Mouse (Mus musculus): ENCODE measurements around the gene Tpbpa. TPM values are rescaled to one million over a fixed set of nuclear protein-coding genes. Genes with fewer than 3 reads are reported as not detected.

Tpbpa gene
- total RNA-seq (2023): not detected

DNA sequence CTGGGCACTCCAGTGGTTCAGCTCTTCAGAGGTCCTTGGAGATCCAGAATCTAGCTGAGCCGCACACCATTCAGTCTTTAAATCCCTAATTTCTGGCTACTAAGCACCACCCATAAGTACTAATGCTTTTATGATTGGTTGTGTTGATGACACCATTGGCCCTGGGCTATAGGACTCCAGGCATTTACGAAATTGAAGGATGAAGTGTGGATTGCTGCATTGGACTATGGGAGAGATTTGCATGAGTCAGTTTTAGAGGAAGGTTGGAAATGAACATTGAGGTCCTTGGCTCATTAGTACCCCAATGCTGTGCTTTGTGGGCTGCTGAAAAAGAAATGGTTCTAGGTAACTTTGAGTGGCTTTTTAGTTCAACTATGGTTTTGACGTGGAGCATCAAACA is at the start of gene Tpbpa:
Tpbpa (minus strand) TSS at position 101 of the 400 bp plus-strand sequence.

DNA sequence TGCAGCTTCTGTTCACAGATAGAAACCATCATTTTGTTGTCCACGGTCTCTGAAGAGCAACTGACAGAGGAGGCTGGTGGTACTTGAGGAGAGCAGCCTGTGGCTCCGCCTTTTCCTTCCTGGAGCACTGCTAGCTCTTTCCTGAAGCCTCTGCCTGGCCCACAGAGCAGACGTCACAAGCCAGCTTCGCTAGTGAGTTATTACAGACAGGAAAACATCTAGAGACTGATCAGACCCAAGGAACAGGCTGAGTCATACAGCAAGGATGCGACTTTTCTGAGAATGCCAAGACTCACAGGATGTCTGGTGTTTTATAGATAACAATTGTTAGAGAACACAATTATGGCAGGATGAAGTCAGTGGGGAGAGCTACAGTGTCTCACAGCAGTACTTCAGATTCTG is 5.3 kb downstream of the Tpbpa start, which contains the start of the genes Gm49391 and Ctla2a:
Gm49391 (minus strand) TSS at position 72 of the 402 bp plus-strand sequence.
Ctla2a (minus strand) TSS at position 126 of the 402 bp plus-strand sequence.

DNA sequence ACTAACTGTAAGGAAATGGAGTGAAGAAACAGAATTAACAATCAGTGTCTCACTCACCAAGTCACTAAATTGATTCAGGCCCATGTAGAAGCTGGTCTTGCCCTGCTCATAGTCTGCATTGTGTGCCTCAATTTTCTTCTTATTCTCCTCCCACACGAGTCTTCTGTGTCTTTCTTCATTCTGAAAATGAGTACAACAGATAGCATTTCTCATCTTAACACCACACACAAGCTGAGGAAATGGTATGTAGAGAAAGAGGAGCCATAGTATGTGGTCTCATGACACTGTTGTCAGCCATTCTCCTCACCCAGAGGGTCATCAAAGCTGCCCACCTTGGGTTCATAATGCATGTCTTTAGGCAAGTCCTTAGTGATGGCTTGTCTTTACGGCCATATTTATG is 6.3 kb downstream of the Tpbpa start, which contains the start of gene Gm49393:
Gm49393 (minus strand) TSS at position 101 of the 400 bp plus-strand sequence.

DNA sequence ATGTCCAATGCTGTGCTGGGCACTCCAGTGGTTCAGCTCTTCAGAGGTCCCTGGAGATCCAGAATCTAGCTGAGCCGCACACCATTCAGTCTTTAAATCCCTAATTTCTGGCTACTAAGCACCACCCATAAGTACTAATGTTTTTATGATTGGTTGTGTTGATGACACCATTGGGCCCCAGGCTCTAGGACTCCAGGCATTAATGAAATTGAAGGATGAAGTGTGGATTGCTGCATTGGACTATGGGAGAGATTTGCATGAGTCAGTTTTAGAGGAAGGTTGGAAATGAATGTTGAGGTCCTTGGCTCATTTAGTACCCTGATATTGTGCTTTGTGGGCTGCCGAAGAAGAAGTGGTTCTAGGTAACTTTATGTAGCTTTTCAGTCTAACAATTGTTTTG is 37.0 kb downstream of the Tpbpa start, which contains the start of gene Tpbpb:
Tpbpb (minus strand) TSS at position 101 of the 400 bp plus-strand sequence.

DNA sequence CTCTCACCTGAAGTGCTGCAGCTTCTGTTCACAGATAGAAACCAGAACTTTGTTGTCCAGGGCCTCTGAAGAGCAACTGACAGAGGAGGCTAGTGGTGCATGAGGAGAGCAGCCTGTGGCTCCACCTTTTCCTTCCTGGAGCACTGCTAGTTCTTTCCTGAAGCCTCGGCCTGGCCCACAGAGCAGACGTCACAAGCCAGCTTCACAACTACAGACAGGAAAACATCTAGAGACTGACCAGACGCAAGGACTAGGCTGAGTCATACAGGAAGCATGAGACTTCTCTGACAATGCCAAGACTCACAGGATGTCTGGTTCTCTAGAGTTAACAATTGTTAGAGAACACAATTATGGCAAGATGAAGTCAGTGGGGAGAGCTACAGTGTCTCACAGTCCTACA is 44.5 kb downstream of the Tpbpa start, which contains the start of gene Ctla2b:
Ctla2b (minus strand) TSS at position 120 of the 400 bp plus-strand sequence.

DNA sequence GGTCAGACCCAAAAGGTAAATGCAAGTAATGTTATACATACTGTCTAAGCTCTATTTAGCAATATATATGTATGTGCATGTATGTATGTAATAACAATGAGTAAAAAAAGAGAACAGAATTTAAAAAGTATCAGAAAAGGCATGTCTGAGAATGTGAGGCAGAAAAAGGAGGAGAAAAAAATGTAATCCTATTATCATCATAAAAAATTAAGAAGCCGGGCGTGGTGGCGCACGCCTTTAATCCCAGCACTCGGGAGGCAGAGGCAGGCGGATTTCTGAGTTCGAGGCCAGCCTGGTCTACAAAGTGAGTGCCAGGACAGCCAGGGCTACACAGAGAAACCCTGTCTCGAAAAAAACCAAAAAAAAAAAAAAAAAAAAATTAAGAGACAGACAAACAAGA is 45.0 kb downstream of the Tpbpa start, which contains the start of gene Gm49392:
Gm49392 (minus strand) TSS at position 101 of the 400 bp plus-strand sequence.

Other genes starting within 250 kb of the Tpbpa start
- gene BC051665, start 155.6 kb downstream of the Tpbpa start, total RNA-seq (2023): not detected
- gene Ctsll3, start 139.1 kb downstream of the Tpbpa start, total RNA-seq (2023): not detected
- gene 4930486L24Rik, start 77.5 kb downstream of the Tpbpa start, total RNA-seq (2023): not detected
- not detected for gene Gm49392, start 45.1 kb downstream of the Tpbpa start, total RNA-seq (2023)
- under 1 TPM in 1 of 2 experiments, not detected in 1; 0.46 TPM for gene Ctla2b, start 44.5 kb downstream of the Tpbpa start, total RNA-seq (2023)
- gene Tpbpb, start 37.1 kb downstream of the Tpbpa start, total RNA-seq (2023): not detected
- not detected for gene Gm49393, start 6.4 kb downstream of the Tpbpa start, total RNA-seq (2023)
- gene Gm49391, start 5.4 kb downstream of the Tpbpa start, total RNA-seq (2023): not detected
- 1 to 10 TPM in 1 of 2 experiments, under 1 TPM in 1; 0.71 to 1.8 TPM for gene Ctla2a, start 5.4 kb downstream of the Tpbpa start, total RNA-seq (2023)
- gene Ctsj, start 64.0 kb upstream of the Tpbpa start, total RNA-seq (2023): not detected
- gene Ctsq, start 98.6 kb upstream of the Tpbpa start, total RNA-seq (2023): not detected
- gene Ctsr, start 222.3 kb upstream of the Tpbpa start, total RNA-seq (2023): not detected

All from neutrophil, adult 59 days (primary cell).